Mouse (Mus musculus) megakaryocyte, embryonic 14.5 days (primary cell): ENCODE measurements around the gene Avpi1. TPM values are rescaled to one million over a fixed set of nuclear protein-coding genes. Genes with fewer than 3 reads are reported as not detected.

Experiments used
- H3K27me3 ChIP-seq: replicated peaks from 2 replicates; pipeline ENCODE3; 2012; ENCODE audit warnings: inconsistent platforms
- H3K36me3 ChIP-seq: replicated peaks from 2 replicates; pipeline ENCODE3; 2012; ENCODE audit warnings: low read length, inconsistent platforms, mixed read lengths
- H3K4me1 ChIP-seq: 2 replicates; pipeline ENCODE4 v1.6.1; 2012; ENCODE audit warnings: inconsistent platforms
- H3K4me3 ChIP-seq: replicated peaks from 2 replicates; pipeline ENCODE3; 2012; ENCODE audit warnings: moderate library complexity, mild to moderate bottlenecking, inconsistent platforms
- H3K9me3 ChIP-seq: 2 replicates; pipeline ENCODE4 v1.6.1; 2012; ENCODE audit warnings: inconsistent platforms
- FLI1 ChIP-seq: IDR thresholded peaks from 2 replicates; pipeline ENCODE4 v1.6.1; 2012; ENCODE audit warnings: low read length, inconsistent platforms, mixed read lengths
- GATA1 ChIP-seq: IDR thresholded peaks from 3 replicates; pipeline ENCODE4 v1.6.1; 2012; ENCODE audit warnings: mixed read lengths, low read length, inconsistent platforms, borderline replicate concordance
- polyA plus RNA-seq: library from polyadenylated mRNA; stranded (reverse); fragments of >175 nt; gene quantifications from 2 replicates; pipeline ENCODE4 v1.2.3, GENCODE M21; 2012; ENCODE audit warnings: low replicate concordance; ENCODE audit not compliant: insufficient read depth

Gene Avpi1
- polyA plus RNA-seq, 1 experiment, result 38.7 TPM

- H3K36me3 ChIP-seq, result no peaks in the 10 kb centered on the region
- H3K4me3 ChIP-seq, result no peak overlapping the region
- TF ChIP-seq FLI1 (no peak), GATA1 (no peak)
- no peaks in the 10 kb centered on the region for H3K27me3 ChIP-seq
- no peaks in the 10 kb centered on the region for H3K9me3 ChIP-seq
- H3K4me1 ChIP-seq, result peaks cover 57% of the 10 kb centered on the region
Measured at GRCm38 (mm10) chr19:42135070-42135469, 6.2 kb upstream of the Avpi1 start.

GRCm38 (mm10) chr19:42131101-42131500, 2.2 kb upstream of the Avpi1 start:
- Histone ChIP-seq H3K4me3 (no peak overlapping the region), H3K36me3 (no peaks in the 10 kb centered on the region), H3K9me3 (no peaks in the 10 kb centered on the region), H3K4me1 (peaks cover 78% of the 10 kb centered on the region), H3K27me3 (no peaks in the 10 kb centered on the region)
- TF ChIP-seq FLI1 (no peak), GATA1 (no peak)

GRCm38 (mm10) chr19:42130294-42130606, 1.4 kb upstream of the Avpi1 start:
- H3K36me3 ChIP-seq, result peaks cover 3% of the 10 kb centered on the region
- H3K4me1 ChIP-seq, result peaks cover 78% of the 10 kb centered on the region
- no peak overlapping the region for H3K4me3 ChIP-seq
- no peaks in the 10 kb centered on the region for H3K27me3 ChIP-seq
- no peaks in the 10 kb centered on the region for H3K9me3 ChIP-seq
- TF ChIP-seq GATA1, result no peak
- TF ChIP-seq FLI1, result no peak

GRCm38 (mm10) chr19:42129509-42130293, 842 bp upstream of the Avpi1 start:
- no peaks in the 10 kb centered on the region for H3K27me3 ChIP-seq
- no peaks in the 10 kb centered on the region for H3K9me3 ChIP-seq
- TF ChIP-seq GATA1, result no peak
- no peak for TF ChIP-seq FLI1
- H3K4me1 ChIP-seq, result peaks cover 78% of the 10 kb centered on the region
- peak overlapping the region; percentile 95 for H3K4me3 ChIP-seq
- H3K36me3 ChIP-seq, result peaks cover 8% of the 10 kb centered on the region

- no peak for TF ChIP-seq FLI1
- TF ChIP-seq GATA1, result no peak
- peaks cover 74% of the 10 kb centered on the region for H3K4me1 ChIP-seq
- no peaks in the 10 kb centered on the region for H3K27me3 ChIP-seq
- no peaks in the 10 kb centered on the region for H3K9me3 ChIP-seq
- peaks cover 23% of the 10 kb centered on the region for H3K36me3 ChIP-seq
- peak overlapping the region; percentile 95 for H3K4me3 ChIP-seq
Measured at GRCm38 (mm10) chr19:42128052-42128740, 663 bp downstream of the Avpi1 start.

GRCm38 (mm10) chr19:42127024-42127423, 1.8 kb downstream of the Avpi1 start:
- H3K27me3 ChIP-seq, result no peaks in the 10 kb centered on the region
- no peak overlapping the region for H3K4me3 ChIP-seq
- peaks cover 74% of the 10 kb centered on the region for H3K4me1 ChIP-seq
- TF ChIP-seq FLI1 (no peak), GATA1 (no peak)
- peaks cover 35% of the 10 kb centered on the region for H3K36me3 ChIP-seq
- H3K9me3 ChIP-seq, result no peaks in the 10 kb centered on the region

GRCm38 (mm10) chr19:42126219-42126605, 2.6 kb downstream of the Avpi1 start:
- Histone ChIP-seq H3K27me3 (no peaks in the 10 kb centered on the region), H3K9me3 (no peaks in the 10 kb centered on the region), H3K36me3 (peaks cover 43% of the 10 kb centered on the region), H3K4me3 (peak overlapping the region; percentile 67), H3K4me1 (peaks cover 68% of the 10 kb centered on the region)
- TF ChIP-seq FLI1, result no peak
- TF ChIP-seq GATA1, result no peak

GRCm38 (mm10) chr19:42125501-42126218, 3.2 kb downstream of the Avpi1 start:
- Histone ChIP-seq H3K4me1 (peaks cover 63% of the 10 kb centered on the region), H3K36me3 (peaks cover 49% of the 10 kb centered on the region), H3K9me3 (no peaks in the 10 kb centered on the region), H3K27me3 (no peaks in the 10 kb centered on the region), H3K4me3 (peak overlapping the region; percentile 67)
- TF ChIP-seq GATA1 (no peak), FLI1 (no peak)

GRCm38 (mm10) chr19:42124684-42125083, 4.2 kb downstream of the Avpi1 start:
- no peaks in the 10 kb centered on the region for H3K27me3 ChIP-seq
- H3K4me1 ChIP-seq, result peaks cover 53% of the 10 kb centered on the region
- H3K9me3 ChIP-seq, result no peaks in the 10 kb centered on the region
- no peak overlapping the region for H3K4me3 ChIP-seq
- TF ChIP-seq GATA1 (no peak), FLI1 (no peak)
- peaks cover 58% of the 10 kb centered on the region for H3K36me3 ChIP-seq

- H3K4me1 ChIP-seq, result peaks cover 11% of the 10 kb centered on the region
- H3K27me3 ChIP-seq, result no peaks in the 10 kb centered on the region
- H3K9me3 ChIP-seq, result no peaks in the 10 kb centered on the region
- H3K4me3 ChIP-seq, result no peak overlapping the region
- H3K36me3 ChIP-seq, result peaks cover 95% of the 10 kb centered on the region
- TF ChIP-seq FLI1, result no peak
- no peak for TF ChIP-seq GATA1
Measured at GRCm38 (mm10) chr19:42120451-42120850, 8.4 kb downstream of the Avpi1 start.
